Mouse (Mus musculus) spleen, adult 2 months (tissue): ENCODE data around the gene Smad6.

Experiments
- CTCF ChIP-seq: fragments of 200-500 bp; IDR thresholded peaks from 2 replicates; pipeline ENCODE4 v1.5.1; 2011; ENCODE audit warnings: mild to moderate bottlenecking, inconsistent platforms; ENCODE audit not compliant: insufficient read depth, insufficient read length, insufficient replicate concordance; ENCODE audit errors: extremely low read depth
- POLR2A ChIP-seq: fragments of 200-500 bp; IDR thresholded peaks from 2 replicates; pipeline ENCODE4 v1.6.1; 2011; ENCODE audit warnings: low read depth, low read length, inconsistent platforms

DNA sequence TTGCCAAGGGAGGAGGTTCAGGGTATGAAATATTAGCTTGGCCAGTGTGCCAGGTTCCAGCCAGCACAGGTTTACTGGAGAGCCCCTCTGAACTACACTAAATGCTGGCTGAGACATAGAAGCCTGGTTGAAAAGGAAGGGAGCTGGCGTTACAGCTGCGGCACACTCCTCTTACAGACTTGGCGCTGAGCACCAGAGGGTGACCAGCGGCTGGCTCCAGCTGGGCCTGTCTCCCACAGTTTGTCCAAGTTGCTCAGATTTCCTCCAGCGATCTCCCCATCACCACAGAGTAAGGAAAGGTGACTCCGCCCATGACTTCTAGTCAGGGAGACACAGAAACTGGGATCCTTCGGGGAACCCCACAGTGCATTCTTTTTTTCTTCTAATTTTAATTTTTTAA lies 95.5 kb downstream of the Smad6 start:
- no peak for TF ChIP-seq CTCF
- no peak for TF ChIP-seq POLR2A
